ENCODE assay signal across 8 mouse cellular contexts in the genomic region with DNA sequence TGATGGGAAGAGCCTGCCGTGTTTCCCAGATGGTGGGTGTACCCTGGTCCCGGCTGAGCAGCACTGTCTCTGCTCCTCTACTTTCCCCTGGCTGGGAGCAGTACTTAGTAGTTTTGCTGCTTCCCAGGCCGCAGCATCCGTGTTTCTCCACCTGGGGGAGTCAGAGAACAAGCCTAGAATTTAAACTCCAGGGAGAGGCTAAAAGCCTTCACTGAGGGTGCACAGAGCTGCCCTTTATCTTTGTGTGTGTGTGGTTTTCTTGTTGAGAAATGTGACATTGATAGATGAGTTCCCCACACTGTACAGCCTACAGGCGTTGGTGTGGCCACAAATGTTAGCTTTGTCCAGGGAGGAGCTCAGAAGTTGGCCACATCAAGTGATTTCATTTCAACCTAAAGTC. TPM values are rescaled to one million over a fixed set of nuclear protein-coding genes. Genes with fewer than 3 reads are reported as not detected.
DNase-seq lines count a peak whose midpoint lies in the region; ATAC-seq and TF ChIP-seq lines count a peak whose summit lies in the region.

No protein-coding gene starts in this region.

- 0 out of 2 replicates have a peak, but pooled peaks cover 4% of the 10 kb centered on the region for H3K36me3 ChIP-seq in forebrain, embryonic 10.5 days (replicated peaks)
- H3K36me3 ChIP-seq in forebrain, embryonic 12.5 days (replicated peaks): no peaks in the 10 kb centered on the region; the same call in 1 of the 2 replicates
- H3K36me3 ChIP-seq in forebrain, embryonic 14.5 days (ENCODE audit: control insufficient read depth, insufficient read depth, low read length): 0 out of 2 replicates have a peak, but pooled peaks cover 4% of the 10 kb centered on the region
- no peaks in the 10 kb centered on the region for H3K36me3 ChIP-seq in hindbrain, embryonic 11.5 days (ENCODE audit: control insufficient read depth, insufficient read depth, low read length)

- H3K9ac ChIP-seq in forebrain, embryonic 12.5 days: no peak overlapping the region
- H3K9ac ChIP-seq in forebrain, embryonic 14.5 days (ENCODE audit: low read length): no peak overlapping the region
- H3K9ac ChIP-seq in hindbrain, embryonic 11.5 days (ENCODE audit: low read depth, low read length): no peak overlapping the region

- no peak for TF ChIP-seq POLR2A in bone marrow macrophage, adult 2 months (IDR thresholded peaks at IDR 0.05; ENCODE audit: borderline replicate concordance, low read depth, low read length)

- DNase-seq in forebrain, embryonic 10.5 days (ENCODE audit: extremely low spot score, low spot score): peak; percentile 48
- DNase-seq in forebrain, embryonic 14.5 days (ENCODE audit: low spot score): peak; percentile 50
- peak; percentile 71 for DNase-seq in hindbrain, embryonic 11.5 days (ENCODE audit: low spot score)
- DNase-seq in left cerebral cortex, postnatal 10 days (ENCODE audit: extremely low spot score in 1 of 2, low spot score in 2 of 2): peak; percentile 56 to 66
- DNase-seq in spleen, postnatal 14 days (ENCODE audit: low spot score in 2 of 2): peak; percentile 46 to 63

- no peak for ATAC-seq in forebrain, embryonic 12.5 days (ENCODE audit: low FRiP score)
- peak; percentile 42; the same call in 1 of the 2 replicates for ATAC-seq in forebrain, embryonic 14.5 days
- ATAC-seq in hindbrain, embryonic 11.5 days (ENCODE audit: low FRiP score): no peak
- ATAC-seq in megakaryocyte-erythroid progenitor cell, adult 5-6 weeks (replicated peaks; ENCODE audit: low FRiP score, low TSS enrichment, poor library complexity, severe bottlenecking): peak; percentile 92

- peaks cover 1% of the 10 kb centered on the region; the same call in 1 of the 2 replicates for H3K4me1 ChIP-seq in forebrain, embryonic 10.5 days
- no peaks in the 10 kb centered on the region for H3K4me1 ChIP-seq in forebrain, embryonic 12.5 days
- H3K4me1 ChIP-seq in bone marrow macrophage, adult 2 months (ENCODE audit: control insufficient read depth, insufficient read depth, low read length): peaks cover 29% of the 10 kb centered on the region
- no peaks in the 10 kb centered on the region for H3K4me1 ChIP-seq in forebrain, embryonic 14.5 days (ENCODE audit: control insufficient read depth, insufficient read depth, low read length)
- H3K4me1 ChIP-seq in hindbrain, embryonic 11.5 days (replicated peaks; ENCODE audit: control insufficient read depth, insufficient read depth, low read length): no peaks in the 10 kb centered on the region

- intact Hi-C loops in left cerebral cortex, postnatal 10 days (cut with DNase I): no loop called here

- no peak overlapping the region for H3K4me3 ChIP-seq in forebrain, embryonic 10.5 days
- no peak overlapping the region for H3K4me3 ChIP-seq in forebrain, embryonic 12.5 days (replicated peaks)
- H3K4me3 ChIP-seq in bone marrow macrophage, adult 2 months (ENCODE audit: insufficient read depth, low read length): no peak overlapping the region
- H3K4me3 ChIP-seq in forebrain, embryonic 14.5 days (ENCODE audit: low read depth, low read length): no peak overlapping the region
- H3K4me3 ChIP-seq in hindbrain, embryonic 11.5 days (ENCODE audit: low read depth, low read length): no peak overlapping the region

- H3K27me3 ChIP-seq in forebrain, embryonic 10.5 days (ENCODE audit: poor library complexity, severe bottlenecking): no peaks in the 10 kb centered on the region
- no peaks in the 10 kb centered on the region for H3K27me3 ChIP-seq in forebrain, embryonic 12.5 days
- no peaks in the 10 kb centered on the region for H3K27me3 ChIP-seq in forebrain, embryonic 14.5 days (replicated peaks; ENCODE audit: control insufficient read depth, insufficient read depth, low read length)
- H3K27me3 ChIP-seq in hindbrain, embryonic 11.5 days (ENCODE audit: control insufficient read depth, insufficient read depth, low read length): no peaks in the 10 kb centered on the region

- TF ChIP-seq CTCF in bone marrow macrophage, adult 2 months (IDR thresholded peaks at IDR 0.05; ENCODE audit: low read depth, low read length): peak; percentile 74

- WGBS in forebrain, embryonic 10.5 days: 19% methylated on average over 5 of the region's 5 CpGs
- WGBS in forebrain, embryonic 12.5 days: 20% methylated on average over 5 of the region's 5 CpGs
- WGBS in forebrain, embryonic 14.5 days: 20% methylated on average over 5 of the region's 5 CpGs
- WGBS in hindbrain, embryonic 11.5 days: 15% methylated on average over 5 of the region's 5 CpGs

- no peaks in the 10 kb centered on the region for H3K9me3 ChIP-seq in forebrain, embryonic 10.5 days
- no peaks in the 10 kb centered on the region for H3K9me3 ChIP-seq in forebrain, embryonic 12.5 days
- no peaks in the 10 kb centered on the region for H3K9me3 ChIP-seq in forebrain, embryonic 14.5 days (replicated peaks; ENCODE audit: control insufficient read depth, low read length)
- no peaks in the 10 kb centered on the region for H3K9me3 ChIP-seq in hindbrain, embryonic 11.5 days (ENCODE audit: control insufficient read depth, low read length)

- no peak overlapping the region for H3K4me2 ChIP-seq in forebrain, embryonic 12.5 days
- no peak overlapping the region for H3K4me2 ChIP-seq in forebrain, embryonic 14.5 days (ENCODE audit: low read length)
- H3K4me2 ChIP-seq in hindbrain, embryonic 11.5 days (replicated peaks; ENCODE audit: low read depth, low read length): no peak overlapping the region

- no peak overlapping the region for H3K27ac ChIP-seq in forebrain, embryonic 10.5 days
- H3K27ac ChIP-seq in forebrain, embryonic 12.5 days: no peak overlapping the region
- no peak overlapping the region for H3K27ac ChIP-seq in bone marrow macrophage, adult 2 months (ENCODE audit: insufficient read depth, low read depth, low read length)
- no peak overlapping the region for H3K27ac ChIP-seq in forebrain, embryonic 14.5 days (ENCODE audit: low read depth, low read length)
- no peak overlapping the region for H3K27ac ChIP-seq in hindbrain, embryonic 11.5 days (ENCODE audit: low read depth, low read length)

RNA-seq across cellular contexts. Expression of gene Ppp2r5c, which starts 7.3 kb away (rescaled TPM):
- 135 and 138 TPM in 2 replicates for polyA plus RNA-seq in forebrain, embryonic 10.5 days (2016; fragmentation: Nextera tagmentation; extraction: Ambion mirVana)
- 152 and 157 TPM in 2 replicates for polyA plus RNA-seq in forebrain, embryonic 12.5 days (2016; fragmentation: Nextera tagmentation; extraction: Ambion mirVana)
- 138 and 153 TPM in 2 replicates for polyA plus RNA-seq in bone marrow macrophage, adult 2 months (2012; ENCODE audit: insufficient read depth, insufficient read length, missing spikeins)
- polyA plus RNA-seq in forebrain, embryonic 14.5 days (2014; fragmentation: Nextera tagmentation; extraction: Ambion mirVana): 138 and 144 TPM in 2 replicates
- polyA plus RNA-seq in hindbrain, embryonic 11.5 days (2014; fragmentation: Nextera tagmentation; extraction: Ambion mirVana): 162 and 172 TPM in 2 replicates
- 100 to 1,000 TPM; 237 to 246 TPM for total RNA-seq in left cerebral cortex, postnatal 10 days (2021)
- total RNA-seq in megakaryocyte-erythroid progenitor cell, adult 5-6 weeks (2014; fragmentation: Nextera tagmentation): 99.2 and 117 TPM in 2 replicates
- total RNA-seq in megakaryocyte-erythroid progenitor cell, adult 5-6 weeks (2017): 223 and 234 TPM in 2 replicates

Comparison
In these comparisons a context has a peak if more than half of its experiments do, and no peak if none do; other contexts are left out.
1. ATAC-seq: peak in forebrain, embryonic 14.5 days (single experiment) and megakaryocyte-erythroid progenitor cell, adult 5-6 weeks (single experiment); none in forebrain, embryonic 12.5 days (single experiment) and hindbrain, embryonic 11.5 days (single experiment).
2. Peak in every context shown above with its lines, with median percentiles within 50 percentile points of each other: DNase-seq.